Mouse (Mus musculus) heart, adult 11 months (tissue): ENCODE measurements around the gene Spock1.
"Not testable (repeated sequence)": the region's sequence is repeated elsewhere in the genome, so short reads cannot be mapped to it uniquely, and the experiment has no call there.

ENCODE experiments used
- DNase-seq: peaks from one replicate; pipeline ENCODE4 v3.0.0; 2022

Spock1 gene

GRCm38 (mm10) chr13:57648784-57649183 is 259.3 kb downstream of the Spock1 start:
- DNase-seq = no peak

- DNase-seq = peak; percentile 52
Measured at GRCm38 (mm10) chr13:57647456-57647855, 260.7 kb downstream of the Spock1 start.

GRCm38 (mm10) chr13:57643036-57643435 is 265.1 kb downstream of the Spock1 start:
- DNase-seq = no peak

- DNase-seq = peak; percentile 81
Measured at GRCm38 (mm10) chr13:57641649-57642048, 266.5 kb downstream of the Spock1 start.

GRCm38 (mm10) chr13:57640968-57641367 is 267.2 kb downstream of the Spock1 start:
- peak; percentile 69 for DNase-seq

GRCm38 (mm10) chr13:57638820-57639219 is 269.3 kb downstream of the Spock1 start:
- DNase-seq = peak; percentile 42

GRCm38 (mm10) chr13:57637606-57638132 is 270.5 kb downstream of the Spock1 start:
- peak; percentile 71 for DNase-seq

GRCm38 (mm10) chr13:57637080-57637572 is 271.0 kb downstream of the Spock1 start:
- peak; percentile 61 for DNase-seq

- peak; percentile 61 for DNase-seq
Measured at GRCm38 (mm10) chr13:57636196-57637015, 271.7 kb downstream of the Spock1 start.

- DNase-seq = no peak
Measured at GRCm38 (mm10) chr13:57630532-57630931, 277.6 kb downstream of the Spock1 start.

- no peak for DNase-seq
Measured at GRCm38 (mm10) chr13:57628218-57628617, 279.9 kb downstream of the Spock1 start.

GRCm38 (mm10) chr13:57626434-57626833 is 281.7 kb downstream of the Spock1 start:
- DNase-seq = no peak

- no peak for DNase-seq
Measured at GRCm38 (mm10) chr13:57623909-57624481, 284.1 kb downstream of the Spock1 start.

GRCm38 (mm10) chr13:57619079-57619768 is 288.9 kb downstream of the Spock1 start:
- no peak for DNase-seq

- DNase-seq = no peak
Measured at GRCm38 (mm10) chr13:57611326-57612171, 296.6 kb downstream of the Spock1 start.

GRCm38 (mm10) chr13:57609946-57610345 is 298.2 kb downstream of the Spock1 start:
- no peak for DNase-seq

GRCm38 (mm10) chr13:57604437-57604836 is 303.7 kb downstream of the Spock1 start:
- DNase-seq = no peak

GRCm38 (mm10) chr13:57603226-57603625 is 304.9 kb downstream of the Spock1 start:
- DNase-seq = no peak

GRCm38 (mm10) chr13:57595761-57596051 is 312.4 kb downstream of the Spock1 start:
- DNase-seq = no peak

- no peak for DNase-seq
Measured at GRCm38 (mm10) chr13:57595032-57595760, 312.9 kb downstream of the Spock1 start.

GRCm38 (mm10) chr13:57589338-57589914 is 318.7 kb downstream of the Spock1 start:
- not testable (repeated sequence) for DNase-seq
